Mouse (Mus musculus) C2C12 (cell line): ENCODE measurements at regions not wholly inside any gene's neighbourhood (a gene's known extent, or its start where the extent isn't known, plus 50 kb on each side); places are given as distances from the start of the nearest gene placed in this dataset.
A peak's percentile ranks its signal among the peaks of the same experiment; 100 is the strongest.

ENCODE experiments used
- H3K27me3 ChIP-seq: one replicate; pipeline ENCODE4 v1.6.1; 2011; ENCODE audit not compliant: control insufficient read depth, insufficient read depth, insufficient read length
- H3K36me3 ChIP-seq: one replicate; pipeline ENCODE4 v1.6.1; 2011; ENCODE audit not compliant: control insufficient read depth, insufficient read depth
- H3K4me3 ChIP-seq: one replicate; pipeline ENCODE4 v1.5.1; 2011; ENCODE audit warnings: mild to moderate bottlenecking, control low read depth; ENCODE audit not compliant: poor library complexity, insufficient read depth, severe bottlenecking
- H3K79me2 ChIP-seq: one replicate; pipeline ENCODE4 v1.6.1; 2011; ENCODE audit not compliant: control insufficient read depth, insufficient read depth
- H3K79me3 ChIP-seq: one replicate; pipeline ENCODE4 v1.6.1; 2011; ENCODE audit warnings: low read depth, control low read depth
- H3ac ChIP-seq: one replicate; pipeline ENCODE3; 2011; ENCODE audit warnings: low read depth; ENCODE audit not compliant: control insufficient read depth, insufficient read length
- CEBPB ChIP-seq: IDR thresholded peaks from one replicate; pipeline ENCODE4 v1.6.1; 2011; ENCODE audit warnings: low read depth, mild to moderate bottlenecking, control low read depth, moderate library complexity
- CTCF ChIP-seq: IDR thresholded peaks from one replicate; pipeline ENCODE4 v1.5.1; 2011; ENCODE audit not compliant: control insufficient read depth, insufficient read depth, insufficient read length
- FOSL1 ChIP-seq: IDR thresholded peaks from one replicate; pipeline ENCODE4 v1.8.0; 2011; ENCODE audit warnings: mild to moderate bottlenecking, low read length; ENCODE audit not compliant: poor library complexity, insufficient read depth, severe bottlenecking
- MAX ChIP-seq: IDR thresholded peaks from one replicate; pipeline ENCODE4 v1.6.1; 2011; ENCODE audit warnings: mild to moderate bottlenecking, control low read depth
- MYOD1 ChIP-seq: IDR thresholded peaks from one replicate; pipeline ENCODE4 v1.6.1; 2011; ENCODE audit warnings: low read depth; ENCODE audit not compliant: control insufficient read depth, insufficient read length
- MYOG ChIP-seq: IDR thresholded peaks from one replicate; pipeline ENCODE4 v1.6.1; 2011; ENCODE audit not compliant: control insufficient read depth, insufficient read length; ENCODE audit errors: extremely low read depth
- USF1 ChIP-seq: IDR thresholded peaks from one replicate; pipeline ENCODE4 v1.6.1; 2011; ENCODE audit warnings: low read depth, mild to moderate bottlenecking, control low read depth, moderate library complexity

DNA sequence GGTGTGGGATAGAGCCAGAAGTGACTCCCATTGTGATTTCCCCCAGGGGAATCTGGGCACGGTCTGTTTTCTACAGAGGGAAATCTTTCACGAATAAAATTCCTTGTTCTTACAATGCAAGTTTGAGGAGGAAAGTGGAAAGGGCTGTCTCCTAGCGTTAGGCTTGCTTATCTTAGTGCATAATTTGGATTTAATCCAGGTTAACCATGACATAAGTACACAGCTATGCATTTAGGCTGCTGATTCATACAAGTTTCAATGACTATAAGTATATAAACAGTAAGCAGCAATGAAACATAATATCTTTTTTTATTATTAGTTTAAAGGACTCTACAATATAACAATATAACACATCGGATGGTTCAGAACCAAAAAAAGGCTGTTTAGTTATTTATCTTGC lies 74.6 kb upstream of the Arhgap21 start:
- H3K79me2 ChIP-seq = no peaks in the 10 kb centered on the region
- H3K4me3 ChIP-seq = no peak overlapping the region
- no peaks in the 10 kb centered on the region for H3K79me3 ChIP-seq
- TF ChIP-seq CEBPB (no peak), USF1 (no peak), MAX (no peak), FOSL1 (no peak), MYOD1 (no peak), CTCF (no peak), MYOG (no peak)
- no peak overlapping the region for H3ac ChIP-seq
- no peaks in the 10 kb centered on the region for H3K36me3 ChIP-seq
- H3K27me3 ChIP-seq = no peaks in the 10 kb centered on the region

- Histone ChIP-seq H3K36me3 (no peaks in the 10 kb centered on the region), H3K4me3 (no peak overlapping the region), H3K27me3 (no peaks in the 10 kb centered on the region), H3K79me3 (no peaks in the 10 kb centered on the region), H3K79me2 (no peaks in the 10 kb centered on the region), H3ac (no peak overlapping the region)
- TF ChIP-seq USF1 (no peak), FOSL1 (no peak)
These were observed 68.9 kb upstream of the Arhgap21 start for GRCm38 (mm10) chr2:21037607-21038006.

- H3K79me3 ChIP-seq = no peaks in the 10 kb centered on the region
- TF ChIP-seq MYOD1 (peak; percentile 13), FOSL1 (no peak), MAX (peak; percentile 52)
- H3K79me2 ChIP-seq = no peaks in the 10 kb centered on the region
- no peak overlapping the region for H3ac ChIP-seq
- no peaks in the 10 kb centered on the region for H3K27me3 ChIP-seq
- H3K36me3 ChIP-seq = no peaks in the 10 kb centered on the region
- H3K4me3 ChIP-seq = no peak overlapping the region
These were observed 68.5 kb upstream of the Arhgap21 start for GRCm38 (mm10) chr2:21037181-21037580.

DNA sequence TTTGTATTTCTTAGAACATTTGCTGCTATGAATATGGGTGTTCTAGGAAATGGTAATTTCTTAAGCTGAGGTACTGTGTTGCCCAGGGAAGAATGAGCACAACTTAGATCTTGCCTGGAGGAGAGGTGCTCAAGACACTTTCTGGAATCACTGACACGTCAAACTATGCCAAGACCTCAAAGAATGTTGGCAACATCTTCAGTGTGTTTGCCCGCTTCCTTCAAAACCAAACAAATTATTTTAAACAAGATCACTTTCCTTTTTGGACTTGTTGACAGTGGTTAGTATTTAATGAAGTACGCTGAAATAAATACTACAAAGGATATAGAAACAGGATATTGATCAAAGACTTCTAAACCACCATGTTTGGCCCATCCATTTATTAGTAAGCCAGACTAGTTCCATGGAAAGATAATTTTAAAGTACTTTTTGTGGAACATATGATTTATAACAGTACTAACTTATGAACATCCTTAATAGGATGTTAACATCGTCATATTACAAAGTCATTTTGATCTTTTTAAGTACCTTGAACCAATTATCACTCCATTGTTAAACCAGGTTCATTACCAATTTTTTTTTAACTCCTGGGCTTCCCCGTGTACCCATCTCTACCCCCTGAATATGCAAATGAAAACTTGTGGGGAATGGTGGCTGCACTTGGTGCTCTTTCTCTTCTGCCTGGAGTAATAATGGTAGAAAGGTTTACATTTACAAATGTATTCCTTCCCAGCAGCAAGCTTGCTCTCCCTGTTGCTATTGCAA lies 67.4 kb upstream of the Arhgap21 start:
- TF ChIP-seq CTCF = no peak
- no peak for TF ChIP-seq CEBPB
- TF ChIP-seq FOSL1 = no peak
- no peak for TF ChIP-seq MYOD1
- no peak for TF ChIP-seq USF1
- TF ChIP-seq MYOG = no peak
- TF ChIP-seq MAX = no peak
- Histone ChIP-seq H3ac (no peak overlapping the region), H3K36me3 (no peaks in the 10 kb centered on the region), H3K79me3 (no peaks in the 10 kb centered on the region), H3K79me2 (no peaks in the 10 kb centered on the region), H3K4me3 (no peak overlapping the region), H3K27me3 (no peaks in the 10 kb centered on the region)

DNA sequence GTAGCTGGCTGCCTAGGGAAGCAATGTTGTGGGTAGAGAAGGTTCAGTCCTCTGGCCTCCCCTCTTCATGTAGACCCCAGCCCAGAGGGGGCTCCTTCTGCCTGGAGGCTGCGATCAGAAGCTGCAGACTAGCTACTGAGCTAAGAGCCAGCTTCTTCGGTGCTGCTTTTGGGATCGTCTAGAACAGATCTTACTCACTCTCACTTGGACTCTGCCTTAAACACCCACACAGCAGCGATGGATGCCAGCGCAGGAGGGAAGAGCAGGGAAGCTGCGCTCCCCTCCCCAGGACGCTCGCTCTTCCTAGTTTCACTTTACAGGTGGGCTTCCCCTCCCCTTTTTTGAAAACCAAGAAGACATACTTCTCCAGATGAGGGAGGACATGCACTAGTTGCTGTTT lies 66.0 kb upstream of the Arhgap21 start:
- Histone ChIP-seq H3K27me3 (no peaks in the 10 kb centered on the region), H3K36me3 (no peaks in the 10 kb centered on the region), H3K4me3 (no peak overlapping the region), H3K79me3 (no peaks in the 10 kb centered on the region), H3ac (no peak overlapping the region), H3K79me2 (no peaks in the 10 kb centered on the region)
- TF ChIP-seq MYOD1 (no peak), CEBPB (no peak), MAX (no peak), CTCF (no peak), FOSL1 (no peak), MYOG (no peak), USF1 (no peak)

DNA sequence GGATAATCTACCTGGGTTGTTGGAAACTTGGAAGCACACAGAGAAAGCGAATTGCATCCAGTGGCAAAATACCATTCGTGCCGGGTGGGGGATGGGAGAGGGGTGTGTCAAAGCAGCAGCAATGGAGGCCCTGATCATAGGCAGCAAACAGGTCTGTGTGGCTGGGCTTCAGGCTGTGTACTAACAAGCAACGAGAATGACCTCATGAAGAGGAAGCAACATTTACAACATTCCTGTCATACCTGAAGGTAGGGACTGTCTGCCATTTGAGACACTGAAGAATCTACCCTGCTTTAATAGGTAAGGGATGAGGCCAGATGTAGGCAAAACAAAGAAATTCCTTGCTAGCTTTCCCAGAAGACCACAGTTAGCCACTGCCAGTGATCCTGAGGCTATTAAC lies 62.0 kb upstream of the Arhgap21 start:
- Histone ChIP-seq H3K27me3 (no peaks in the 10 kb centered on the region), H3K79me2 (no peaks in the 10 kb centered on the region), H3K79me3 (no peaks in the 10 kb centered on the region), H3K4me3 (no peak overlapping the region), H3ac (no peak overlapping the region), H3K36me3 (no peaks in the 10 kb centered on the region)
- no peak for TF ChIP-seq CTCF
- no peak for TF ChIP-seq MAX
- no peak for TF ChIP-seq MYOD1
- TF ChIP-seq USF1 = no peak
- no peak for TF ChIP-seq FOSL1
- TF ChIP-seq CEBPB = no peak
- no peak for TF ChIP-seq MYOG
